Mouse (Mus musculus): ENCODE measurements at regions not wholly inside any gene's neighbourhood (a gene's known extent, or its start where the extent isn't known, plus 50 kb on each side); places are given as distances from the start of the nearest gene placed in this dataset.
A peak's percentile ranks its signal among the peaks of the same experiment; 100 is the strongest.

- DNase-seq, result peak in 1 of 2 experiments; percentile 24
These were observed 53.7 kb upstream of the Ank start for GRCm38 (mm10) chr15:27412761-27413160.

- no peak for DNase-seq
These were observed 53.0 kb upstream of the Ank start for GRCm38 (mm10) chr15:27413486-27413885.

GRCm38 (mm10) chr15:27414819-27415218 is 51.7 kb upstream of the Ank start:
- DNase-seq, result no peak

Data from cerebellum, postnatal 14 days (tissue).